ENCODE assay signal across 8 mouse cellular contexts in genomic region chr12:5717527-5717926, GRCm38 (mm10).
DNase-seq lines count a peak whose midpoint lies in the region; ATAC-seq and TF ChIP-seq lines count a peak whose summit lies in the region.
"Not testable (repeated sequence)": the region's sequence is repeated elsewhere in the genome, so short reads cannot be mapped to it uniquely, and the experiment has no call there.

No protein-coding gene starts in this region.

- not testable (repeated sequence) for H3K27ac ChIP-seq in heart, postnatal 0 days (ENCODE audit: low read depth); limb, embryonic 14.5 days (replicated peaks; ENCODE audit: low read depth, low read length); midbrain, embryonic 14.5 days (replicated peaks; ENCODE audit: low read depth, low read length)

- not testable (repeated sequence) for ATAC-seq in heart, postnatal 0 days (ENCODE audit: insufficient read depth, low read depth); limb, embryonic 14.5 days (ENCODE audit: low FRiP score, low read depth); midbrain, embryonic 14.5 days (ENCODE audit: low FRiP score, low TSS enrichment)

- not testable (repeated sequence) for TF ChIP-seq EP300 in heart, postnatal 0 days (IDR thresholded peaks at IDR 0.05; ENCODE audit: low read depth)

- H3K27me3 ChIP-seq in heart, postnatal 0 days (ENCODE audit: control insufficient read depth, insufficient read depth, low read length); limb, embryonic 14.5 days (ENCODE audit: control insufficient read depth, insufficient read depth, low read length); midbrain, embryonic 14.5 days (ENCODE audit: control insufficient read depth, insufficient read depth, low read length): not testable (repeated sequence)

- H3K4me1 ChIP-seq in heart, postnatal 0 days (ENCODE audit: control insufficient read depth, insufficient read depth); limb, embryonic 14.5 days (ENCODE audit: control insufficient read depth, insufficient read depth, low read length); midbrain, embryonic 14.5 days (ENCODE audit: control insufficient read depth, insufficient read depth, low read length): not testable (repeated sequence)

- not testable (repeated sequence) for H3K4me2 ChIP-seq in heart, postnatal 0 days (ENCODE audit: low read depth, low read length); limb, embryonic 14.5 days (replicated peaks; ENCODE audit: low read depth, low read length, severe bottlenecking); midbrain, embryonic 14.5 days (ENCODE audit: low read length)

- not testable (repeated sequence) for TF ChIP-seq CTCF in heart, postnatal 0 days (IDR thresholded peaks at IDR 0.05; ENCODE audit: low read depth)

- not testable (repeated sequence) for H3K4me3 ChIP-seq in heart, postnatal 0 days (ENCODE audit: low read depth, low read length); limb, embryonic 14.5 days (replicated peaks; ENCODE audit: low read length); midbrain, embryonic 14.5 days (replicated peaks; ENCODE audit: low read depth, low read length)

- DNase-seq in 3T3-L1 (ENCODE audit: low read depth, low spot score) (peak; percentile 15), WW6 (ENCODE audit: low read depth, low spot score) (peak; percentile 1)
- DNase-seq in embryo, embryonic 11 days: peak; percentile 77
- peak; percentile 9 for DNase-seq in heart, postnatal 0 days (ENCODE audit: low spot score)
- peak; percentile 19 for DNase-seq in kidney, adult 9 months
- peak; percentile 59 for DNase-seq in limb, embryonic 14.5 days (ENCODE audit: low spot score)
- peak; percentile 26 for DNase-seq in midbrain, embryonic 14.5 days
- peak; percentile 71 for DNase-seq in testis, postnatal 10 days (ENCODE audit: low spot score)

- not testable (repeated sequence) for TF ChIP-seq POLR2A in limb, embryonic 14.5 days (IDR thresholded peaks at IDR 0.05; ENCODE audit: borderline replicate concordance, extremely low read depth, insufficient read depth, insufficient read length)

- H3K9me3 ChIP-seq in heart, postnatal 0 days (replicated peaks; ENCODE audit: control insufficient read depth, low read length); limb, embryonic 14.5 days (ENCODE audit: control insufficient read depth, low read length); midbrain, embryonic 14.5 days (ENCODE audit: control insufficient read depth, low read length): not testable (repeated sequence)

- H3K36me3 ChIP-seq in heart, postnatal 0 days (replicated peaks; ENCODE audit: control insufficient read depth, insufficient read depth, low read length); limb, embryonic 14.5 days (ENCODE audit: control insufficient read depth, insufficient read depth, low read length); midbrain, embryonic 14.5 days (ENCODE audit: control insufficient read depth, insufficient read depth, low read length): not testable (repeated sequence)

- H3K9ac ChIP-seq in heart, postnatal 0 days (replicated peaks; ENCODE audit: low read depth, low read length); limb, embryonic 14.5 days (ENCODE audit: low read depth, low read length, severe bottlenecking); midbrain, embryonic 14.5 days (replicated peaks; ENCODE audit: low read length): not testable (repeated sequence)

Comparison
In these comparisons a context has a peak if more than half of its experiments do, and no peak if none do; other contexts are left out.
1. DNase-seq: peak in every context shown above with its lines; median percentile 77 in embryo, embryonic 11 days; 71 in testis, postnatal 10 days; 59 in limb, embryonic 14.5 days; 26 in midbrain, embryonic 14.5 days; 19 in kidney, adult 9 months; 15 in 3T3-L1; 9 in heart, postnatal 0 days; 1 in WW6.